Mouse (Mus musculus): ENCODE measurements at regions not wholly inside any gene's neighbourhood (a gene's known extent, or its start where the extent isn't known, plus 50 kb on each side); places are given as distances from the start of the nearest gene placed in this dataset.

- DNase-seq, result no peak
Observed at GRCm38 (mm10) chr15:5511046-5511445, 267.1 kb upstream of the Ptger4 start.

- no peak for DNase-seq
Observed at GRCm38 (mm10) chr15:5512546-5512945, 268.6 kb upstream of the Ptger4 start.

GRCm38 (mm10) chr15:5513146-5513545 is 269.2 kb upstream of the Ptger4 start:
- DNase-seq, result no peak

DNA sequence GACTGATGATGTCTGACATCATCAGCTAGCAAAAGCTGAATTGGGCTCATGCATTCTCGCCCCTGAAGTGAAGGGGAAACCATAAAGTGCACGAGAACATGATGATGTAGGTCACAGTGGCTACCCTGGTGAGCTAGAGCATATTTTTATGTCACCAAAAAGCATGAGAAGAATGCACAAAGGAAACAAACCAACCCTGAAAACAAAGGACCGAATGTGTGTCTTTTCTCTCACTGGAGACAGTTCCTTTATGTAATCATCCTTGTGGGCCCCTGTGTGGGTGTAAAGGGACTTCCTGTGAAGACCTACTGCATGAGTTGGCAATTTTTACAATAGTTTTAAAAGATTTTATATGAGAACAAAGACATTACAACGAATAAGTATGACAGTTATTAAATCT is 270.2 kb upstream of the Ptger4 start:
- DNase-seq, result no peak

- no peak for DNase-seq
Observed at GRCm38 (mm10) chr15:5517244-5517966, 273.4 kb upstream of the Ptger4 start.

DNA sequence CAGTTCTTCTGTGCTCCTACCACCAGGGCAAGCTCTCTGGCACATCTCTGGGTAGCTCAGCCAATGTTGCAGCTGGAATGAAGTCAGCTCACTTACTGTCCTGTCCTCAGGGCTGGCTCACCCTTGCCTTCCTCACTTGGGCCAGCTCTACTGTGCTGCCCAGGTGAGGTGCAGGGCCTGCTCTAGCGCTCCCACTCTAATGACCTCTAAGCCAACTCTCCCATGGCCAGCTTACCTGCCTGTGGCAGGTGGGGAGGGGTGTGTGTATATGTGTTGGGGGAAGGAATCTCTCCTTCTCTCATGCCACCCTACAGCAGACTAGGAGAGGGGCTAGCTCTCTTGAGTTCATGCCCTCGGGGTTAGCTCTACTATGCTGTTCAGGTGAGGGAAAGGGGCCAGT is 275.6 kb upstream of the Ptger4 start:
- no peak for DNase-seq

- DNase-seq, result no peak
Observed at GRCm38 (mm10) chr15:5519997-5520396, 276.0 kb upstream of the Ptger4 start.

DNA sequence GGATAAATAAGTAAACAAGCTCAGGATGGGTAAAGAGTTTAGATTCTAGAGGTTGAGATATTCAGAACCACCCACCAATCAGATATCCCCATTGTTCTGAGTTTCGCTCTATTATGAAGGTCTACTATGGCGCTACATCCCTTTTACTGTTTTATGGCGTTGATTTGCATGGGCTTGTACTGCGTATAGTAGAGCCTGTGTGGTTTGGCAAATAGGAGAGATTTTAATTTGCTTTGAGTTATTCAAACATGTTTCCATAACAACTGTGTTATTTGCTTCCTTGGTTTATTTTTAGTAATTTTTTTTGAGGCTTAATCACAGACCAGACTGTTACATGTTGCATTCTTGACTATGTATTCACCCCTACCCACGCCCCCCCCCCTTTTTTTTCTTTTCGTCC is 284.6 kb upstream of the Ptger4 start:
- DNase-seq, result no peak

DNA sequence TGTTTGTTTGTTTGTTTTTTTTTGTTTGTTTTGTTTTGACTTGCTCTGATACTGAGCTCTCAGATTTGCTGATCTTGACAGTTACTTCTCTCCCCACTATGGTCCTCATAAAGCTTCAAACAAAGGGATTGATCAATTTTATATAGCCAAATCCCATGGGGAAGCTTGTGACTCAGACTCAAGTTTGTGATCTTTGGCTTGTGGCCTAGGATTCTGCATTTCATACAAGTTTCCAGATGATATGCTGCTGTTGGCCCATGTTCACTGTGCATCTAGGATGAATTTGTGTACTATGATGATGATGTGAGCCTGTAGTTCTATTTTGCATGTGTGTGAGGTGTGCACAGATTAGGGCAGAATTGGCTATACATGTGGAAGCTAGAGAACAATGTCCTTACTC is 289.7 kb upstream of the Ptger4 start:
- DNase-seq, result no peak

DNA sequence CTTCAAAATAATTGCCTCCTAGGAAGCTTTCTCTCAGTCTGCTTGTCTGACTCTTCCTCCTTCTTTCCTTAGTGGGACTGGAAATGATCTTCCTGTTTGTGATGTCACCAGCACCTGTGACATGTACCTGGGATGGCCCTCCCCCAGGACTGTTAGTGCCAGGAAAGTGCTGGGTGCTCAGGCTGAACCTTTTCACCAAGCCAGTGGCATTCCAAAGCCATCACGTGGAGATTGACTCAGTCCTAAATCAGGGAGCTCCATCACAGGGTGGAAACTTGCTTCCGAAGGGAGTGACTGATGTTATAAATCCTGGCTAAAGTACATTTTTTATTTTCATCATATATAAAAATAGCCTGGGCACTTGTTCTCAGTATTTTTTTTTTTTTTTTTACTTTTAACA is 293.4 kb upstream of the Ptger4 start:
- no peak for DNase-seq

DNA sequence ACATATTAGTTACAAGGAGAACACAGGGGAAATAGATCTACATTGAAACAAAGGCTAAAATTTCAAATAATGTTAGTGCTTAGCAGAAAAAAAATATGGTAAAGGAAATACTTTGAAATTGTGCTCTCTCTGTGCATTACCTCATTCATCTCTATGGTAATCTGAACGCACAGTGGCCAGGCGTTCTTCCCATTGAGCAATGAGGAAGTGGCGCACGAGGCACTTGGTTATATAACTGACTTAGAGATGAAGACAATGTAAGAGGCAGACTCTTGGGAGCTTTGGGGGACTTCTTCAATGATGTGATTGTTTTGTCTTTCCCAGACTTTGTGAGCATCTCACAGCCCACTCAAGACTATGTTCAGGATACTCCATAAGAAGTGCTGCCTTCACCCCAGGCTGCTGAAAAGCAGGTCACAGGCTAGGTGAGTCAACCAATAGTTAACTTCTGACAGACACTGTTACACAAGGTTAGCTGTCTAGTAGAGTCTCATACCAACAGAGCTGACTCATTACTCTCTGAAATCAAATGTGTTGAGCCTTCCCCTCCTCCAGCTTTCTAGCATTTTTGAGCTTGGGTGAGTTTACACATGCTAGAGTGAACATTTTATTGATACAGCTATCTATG is 295.4 kb upstream of the Ptger4 start:
- DNase-seq, result no peak

DNA sequence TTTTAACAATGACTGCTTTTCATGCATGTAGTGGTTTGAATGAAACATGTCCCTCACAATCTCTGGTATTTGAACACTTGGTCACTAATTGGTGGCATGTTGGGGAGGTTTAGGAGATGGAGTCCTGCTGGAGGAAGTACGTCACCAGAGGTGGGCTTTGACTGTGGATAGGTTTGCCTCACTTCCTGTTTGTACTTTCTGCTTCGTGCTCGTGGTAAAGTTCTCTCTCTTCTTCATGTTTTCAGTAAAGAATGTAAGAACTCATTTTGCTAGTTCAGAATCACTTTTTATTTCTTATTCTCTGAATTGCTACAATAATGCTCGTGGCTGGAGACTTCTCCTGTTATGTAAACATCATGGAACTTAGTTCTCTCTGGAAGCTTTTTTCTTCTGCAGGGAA is 310.5 kb upstream of the Ptger4 start:
- DNase-seq, result no peak

DNA sequence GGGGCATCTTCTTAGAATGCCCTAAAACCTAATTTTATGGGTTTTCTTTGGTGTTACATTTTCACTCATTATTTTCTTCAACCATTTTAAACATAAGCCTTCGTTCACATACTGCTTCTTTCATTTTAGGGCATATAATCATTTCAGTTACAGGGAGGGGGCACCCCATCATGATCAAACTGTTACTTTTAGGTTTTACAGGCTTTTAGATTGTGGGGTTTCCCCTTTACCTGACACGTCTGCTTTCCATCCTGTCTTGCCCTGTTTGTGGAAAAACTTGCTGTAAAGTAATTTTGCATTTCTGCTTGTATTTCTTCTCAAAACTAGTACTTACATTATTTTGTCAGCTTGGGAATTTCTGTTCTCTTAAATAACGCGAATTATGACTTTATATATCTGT is 310.9 kb upstream of the Ptger4 start:
- DNase-seq, result no peak

GRCm38 (mm10) chr15:5555381-5556066 is 311.5 kb upstream of the Ptger4 start:
- DNase-seq, result no peak

GRCm38 (mm10) chr15:5561783-5562182 is 317.8 kb upstream of the Ptger4 start:
- DNase-seq, result no peak

GRCm38 (mm10) chr15:5574366-5574765 is 330.4 kb upstream of the Ptger4 start:
- no peak for DNase-seq

DNA sequence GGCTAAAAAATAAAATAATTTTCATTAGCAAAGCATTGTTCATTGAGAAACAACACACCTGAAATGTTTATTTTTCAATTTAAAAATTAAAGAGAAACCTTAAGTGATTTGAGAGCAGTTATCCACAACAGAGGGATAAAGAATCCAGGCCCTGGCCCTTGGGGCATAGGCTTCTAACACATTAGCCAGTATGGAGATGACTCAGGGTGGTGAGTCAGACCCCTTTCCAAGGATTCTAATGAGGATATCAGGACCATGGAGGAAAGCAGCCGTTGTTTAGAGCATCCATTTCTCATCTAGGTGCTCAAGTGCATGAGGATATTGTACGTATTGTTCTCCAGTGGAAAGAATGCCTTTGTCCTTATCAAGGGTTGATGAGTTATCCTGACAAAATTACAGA is 335.6 kb upstream of the Ptger4 start:
- DNase-seq, result no peak

- DNase-seq, result no peak
Observed at GRCm38 (mm10) chr15:5580416-5580815, 336.4 kb upstream of the Ptger4 start.

- DNase-seq, result no peak
Observed at GRCm38 (mm10) chr15:5584381-5584780, 340.4 kb upstream of the Ptger4 start.

DNA sequence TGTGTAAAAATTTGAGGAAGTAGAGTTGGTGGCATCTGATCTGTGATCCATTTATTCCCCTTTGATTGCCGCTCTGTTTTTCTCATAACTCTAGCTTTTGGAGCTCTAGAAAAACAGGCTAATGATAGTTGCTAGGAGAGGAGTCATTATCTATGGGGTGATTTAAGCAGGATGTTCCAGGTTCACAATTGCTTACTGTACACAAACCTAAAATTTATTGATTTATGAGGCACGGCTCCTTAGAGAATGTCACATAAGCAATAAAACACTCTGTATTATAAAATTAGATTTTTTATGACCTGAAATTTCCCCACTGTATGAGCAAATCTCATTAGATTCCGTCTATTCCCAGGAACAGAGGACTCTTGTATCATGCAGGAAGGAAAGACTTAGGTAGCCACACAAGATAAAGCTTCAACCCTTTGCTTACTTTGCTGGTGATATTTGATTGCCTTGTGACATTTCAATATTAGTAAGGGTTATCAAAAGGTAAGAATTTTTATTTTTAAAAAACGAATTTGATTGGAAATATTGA is 360.8 kb upstream of the Ptger4 start:
- DNase-seq, result no peak

DNA sequence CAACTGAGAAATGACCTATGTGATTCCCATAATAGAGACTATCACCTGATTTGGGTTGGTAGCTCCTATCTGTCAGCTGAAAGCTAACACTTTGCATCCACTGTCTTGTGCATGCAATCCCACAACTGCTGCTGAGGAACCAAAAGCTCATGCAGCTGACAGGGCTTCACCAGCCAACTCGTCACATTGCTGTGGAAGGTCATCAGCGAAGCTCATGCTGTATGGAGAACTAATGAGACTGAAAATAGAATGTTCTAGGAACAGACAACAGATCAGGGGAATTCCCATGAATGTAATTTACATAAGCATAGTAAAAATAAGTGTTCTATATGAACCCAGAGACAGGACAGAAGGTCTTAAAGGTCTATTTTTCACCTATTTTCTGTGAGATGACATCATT is 363.5 kb upstream of the Ptger4 start:
- DNase-seq, result no peak

GRCm38 (mm10) chr15:5623021-5623420 is 379.0 kb upstream of the Ptger4 start:
- no peak for DNase-seq

- no peak for DNase-seq
Observed at GRCm38 (mm10) chr15:5625367-5625766, 381.4 kb upstream of the Ptger4 start.

- DNase-seq, result no peak
Observed at GRCm38 (mm10) chr15:5646673-5647072, 402.7 kb upstream of the Ptger4 start.
